Mouse (Mus musculus) megakaryocyte, embryonic 14.5 days (primary cell): ENCODE results near the gene Cfl2. TPM values are rescaled to one million over a fixed set of nuclear protein-coding genes. Genes with fewer than 3 reads are reported as not detected.

ENCODE experiments used
- H3K27me3 ChIP-seq: replicated peaks from 2 replicates; pipeline ENCODE3; 2012; ENCODE audit warnings: inconsistent platforms
- H3K36me3 ChIP-seq: replicated peaks from 2 replicates; pipeline ENCODE3; 2012; ENCODE audit warnings: low read length, inconsistent platforms, mixed read lengths
- H3K4me1 ChIP-seq: 2 replicates; pipeline ENCODE4 v1.6.1; 2012; ENCODE audit warnings: inconsistent platforms
- H3K4me3 ChIP-seq: replicated peaks from 2 replicates; pipeline ENCODE3; 2012; ENCODE audit warnings: moderate library complexity, mild to moderate bottlenecking, inconsistent platforms
- H3K9me3 ChIP-seq: 2 replicates; pipeline ENCODE4 v1.6.1; 2012; ENCODE audit warnings: inconsistent platforms
- FLI1 ChIP-seq: IDR thresholded peaks from 2 replicates; pipeline ENCODE4 v1.6.1; 2012; ENCODE audit warnings: low read length, inconsistent platforms, mixed read lengths
- GATA1 ChIP-seq: IDR thresholded peaks from 3 replicates; pipeline ENCODE4 v1.6.1; 2012; ENCODE audit warnings: mixed read lengths, low read length, inconsistent platforms, borderline replicate concordance
- polyA plus RNA-seq: library from polyadenylated mRNA; stranded (reverse); fragments of >175 nt; gene quantifications from 2 replicates; pipeline ENCODE4 v1.2.3, GENCODE M21; 2012; ENCODE audit warnings: low replicate concordance; ENCODE audit not compliant: insufficient read depth

Gene Cfl2
- polyA plus RNA-seq, 1 experiment, result 2.3 TPM

GRCm38 (mm10) chr12:54861991-54862605 lies 579 bp downstream of the Cfl2 start:
- TF ChIP-seq GATA1, result no peak
- no peak for TF ChIP-seq FLI1
- Histone ChIP-seq H3K9me3 (peaks cover 3% of the 10 kb centered on the region), H3K36me3 (peaks cover 43% of the 10 kb centered on the region)

GRCm38 (mm10) chr12:54859531-54859930 lies 3.1 kb downstream of the Cfl2 start:
- TF ChIP-seq FLI1, result no peak
- no peak for TF ChIP-seq GATA1
- Histone ChIP-seq H3K27me3 (no peaks in the 10 kb centered on the region), H3K4me3 (no peak overlapping the region), H3K36me3 (peaks cover 60% of the 10 kb centered on the region), H3K4me1 (peaks cover 17% of the 10 kb centered on the region), H3K9me3 (no peaks in the 10 kb centered on the region)

More at GRCm38 (mm10) chr12:54861991-54862605, 579 bp downstream of the Cfl2 start:
- Histone ChIP-seq H3K27me3 (no peaks in the 10 kb centered on the region), H3K4me1 (peaks cover 17% of the 10 kb centered on the region), H3K4me3 (peak overlapping the region; percentile 95)

GRCm38 (mm10) chr12:54850551-54850950 lies 12.1 kb downstream of the Cfl2 start:
- Histone ChIP-seq H3K36me3 (peaks cover 6% of the 10 kb centered on the region), H3K9me3 (no peaks in the 10 kb centered on the region), H3K4me1 (no peaks in the 10 kb centered on the region), H3K27me3 (no peaks in the 10 kb centered on the region), H3K4me3 (no peak overlapping the region)
- TF ChIP-seq FLI1 (no peak), GATA1 (no peak)

GRCm38 (mm10) chr12:54844415-54844814 lies 18.3 kb downstream of the Cfl2 start:
- Histone ChIP-seq H3K36me3 (no peaks in the 10 kb centered on the region), H3K4me3 (no peak overlapping the region), H3K4me1 (peaks cover 5% of the 10 kb centered on the region), H3K9me3 (no peaks in the 10 kb centered on the region), H3K27me3 (no peaks in the 10 kb centered on the region)
- TF ChIP-seq GATA1 (no peak), FLI1 (no peak)

- H3K9me3 ChIP-seq, result no peaks in the 10 kb centered on the region
- no peak overlapping the region for H3K4me3 ChIP-seq
- no peaks in the 10 kb centered on the region for H3K36me3 ChIP-seq
Observed at GRCm38 (mm10) chr12:54841576-54841975, 21.1 kb downstream of the Cfl2 start.

GRCm38 (mm10) chr12:54839815-54840214 lies 22.9 kb downstream of the Cfl2 start:
- Histone ChIP-seq H3K4me3 (no peak overlapping the region), H3K27me3 (no peaks in the 10 kb centered on the region), H3K9me3 (no peaks in the 10 kb centered on the region), H3K36me3 (no peaks in the 10 kb centered on the region), H3K4me1 (peaks cover 29% of the 10 kb centered on the region)
- TF ChIP-seq GATA1 (no peak), FLI1 (no peak)

More at GRCm38 (mm10) chr12:54841576-54841975, 21.1 kb downstream of the Cfl2 start:
- no peak for TF ChIP-seq FLI1
- no peak for TF ChIP-seq GATA1
- Histone ChIP-seq H3K27me3 (no peaks in the 10 kb centered on the region), H3K4me1 (peaks cover 12% of the 10 kb centered on the region)

- Histone ChIP-seq H3K36me3 (no peaks in the 10 kb centered on the region), H3K27me3 (no peaks in the 10 kb centered on the region), H3K4me1 (peaks cover 35% of the 10 kb centered on the region), H3K4me3 (no peak overlapping the region), H3K9me3 (no peaks in the 10 kb centered on the region)
- no peak for TF ChIP-seq FLI1
- no peak for TF ChIP-seq GATA1
Observed at GRCm38 (mm10) chr12:54838931-54839330, 23.7 kb downstream of the Cfl2 start.

- H3K9me3 ChIP-seq, result no peaks in the 10 kb centered on the region
- no peaks in the 10 kb centered on the region for H3K27me3 ChIP-seq
- H3K36me3 ChIP-seq, result no peaks in the 10 kb centered on the region
- TF ChIP-seq FLI1 (no peak), GATA1 (no peak)
- H3K4me3 ChIP-seq, result peak overlapping the region; percentile 90
- H3K4me1 ChIP-seq, result peaks cover 41% of the 10 kb centered on the region
Observed at GRCm38 (mm10) chr12:54835608-54836570, 26.8 kb downstream of the Cfl2 start.

GRCm38 (mm10) chr12:54834925-54835447 lies 27.7 kb downstream of the Cfl2 start:
- peaks cover 39% of the 10 kb centered on the region for H3K4me1 ChIP-seq
- H3K9me3 ChIP-seq, result no peaks in the 10 kb centered on the region
- H3K36me3 ChIP-seq, result no peaks in the 10 kb centered on the region
- no peaks in the 10 kb centered on the region for H3K27me3 ChIP-seq
- peak overlapping the region; percentile 90 for H3K4me3 ChIP-seq
- no peak for TF ChIP-seq GATA1
- no peak for TF ChIP-seq FLI1

- Histone ChIP-seq H3K36me3 (no peaks in the 10 kb centered on the region), H3K9me3 (no peaks in the 10 kb centered on the region), H3K4me3 (peak overlapping the region; percentile 65), H3K4me1 (peaks cover 35% of the 10 kb centered on the region), H3K27me3 (no peaks in the 10 kb centered on the region)
- no peak for TF ChIP-seq FLI1
- no peak for TF ChIP-seq GATA1
Observed at GRCm38 (mm10) chr12:54833856-54834399, 28.7 kb downstream of the Cfl2 start.
